Mouse (Mus musculus) ES-Bruce4 (cell line): ENCODE results near the gene Zrsr1. TPM values are rescaled to one million over a fixed set of nuclear protein-coding genes. Genes with fewer than 3 reads are reported as not detected.

Experiments
- H3K27ac ChIP-seq: 2 replicates; pipeline ENCODE4 v1.5.1; 2012; ENCODE audit warnings: low read length, inconsistent platforms; ENCODE audit not compliant: insufficient read depth
- H3K27me3 ChIP-seq: 2 replicates; pipeline ENCODE4 v1.6.1; 2012; ENCODE audit warnings: mild to moderate bottlenecking, low read length, inconsistent platforms; ENCODE audit not compliant: control insufficient read depth, poor library complexity, insufficient read depth, severe bottlenecking
- H3K36me3 ChIP-seq: 2 replicates; pipeline ENCODE4 v1.6.1; 2012; ENCODE audit warnings: inconsistent platforms, mild to moderate bottlenecking, low read length, moderate library complexity; ENCODE audit not compliant: control insufficient read depth, poor library complexity, insufficient read depth, severe bottlenecking
- H3K4me1 ChIP-seq: one replicate; pipeline ENCODE4 v1.8.1; 2011; ENCODE audit warnings: low read length; ENCODE audit not compliant: control insufficient read depth, insufficient read depth
- H3K4me3 ChIP-seq: 2 replicates; pipeline ENCODE4 v1.5.1; 2011; ENCODE audit warnings: low read depth, mild to moderate bottlenecking, low read length
- H3K9ac ChIP-seq: 2 replicates; pipeline ENCODE4 v1.6.1; 2012; ENCODE audit warnings: low read depth, mild to moderate bottlenecking, inconsistent platforms; ENCODE audit not compliant: poor library complexity, severe bottlenecking
- H3K9me3 ChIP-seq: replicated peaks from 2 replicates; pipeline ENCODE4 v1.6.1; 2012; ENCODE audit warnings: mild to moderate bottlenecking, low read length, inconsistent platforms; ENCODE audit not compliant: control insufficient read depth, poor library complexity, insufficient read depth, severe bottlenecking
- CTCF ChIP-seq: IDR thresholded peaks from one replicate; pipeline ENCODE4 v1.8.1; 2011; ENCODE audit warnings: low read depth, low read length
- EP300 ChIP-seq: IDR thresholded peaks from 2 replicates; pipeline ENCODE4 v1.6.1; 2011; ENCODE audit warnings: low read depth, low read length; ENCODE audit not compliant: insufficient read depth
- POLR2A ChIP-seq: IDR thresholded peaks from one replicate; pipeline ENCODE4 v1.8.1; 2011; ENCODE audit warnings: low read length; ENCODE audit not compliant: insufficient read depth
- polyA plus RNA-seq: library from polyadenylated mRNA; stranded (reverse); fragments of >200 nt; gene quantifications from 2 replicates; pipeline ENCODE4 v1.2.4, GENCODE M21; 2011; ENCODE audit warnings: low read depth; ENCODE audit not compliant: missing spikeins, insufficient read depth, insufficient read length

Zrsr1 gene
- 19.6 and 21.1 TPM in 2 replicates for polyA plus RNA-seq

- Histone ChIP-seq H3K27me3 (no peaks in the 10 kb centered on the region), H3K4me1 (no peaks in the 10 kb centered on the region), H3K4me3 (peak within 1 kb of the TSS; percentile 76), H3K9me3 (peaks cover 18% of the 10 kb centered on the region), H3K36me3 (peaks cover 13% of the 10 kb centered on the region), H3K9ac (peak within 1 kb of the TSS; percentile 65), H3K27ac (peak within 1 kb of the TSS; percentile 93)
- TF ChIP-seq EP300 (no peak), POLR2A (peak; percentile 65)
Measured at GRCm38 (mm10) chr11:22971835-22972709, at the start of gene Zrsr1. TSS of gene Zrsr1 (plus strand) at chr11:22972005.

- no peaks in the 10 kb centered on the region for H3K9me3 ChIP-seq
- H3K4me3 ChIP-seq = no peak overlapping the region
- no peak overlapping the region for H3K27ac ChIP-seq
- no peak overlapping the region for H3K9ac ChIP-seq
- no peaks in the 10 kb centered on the region for H3K36me3 ChIP-seq
- H3K4me1 ChIP-seq = no peaks in the 10 kb centered on the region
- H3K27me3 ChIP-seq = no peaks in the 10 kb centered on the region
- TF ChIP-seq POLR2A (no peak), CTCF (no peak), EP300 (no peak)
Measured at GRCm38 (mm10) chr11:22922546-22922945, 49.3 kb upstream of the Zrsr1 start.

GRCm38 (mm10) chr11:22923606-22924005, 48.2 kb upstream of the Zrsr1 start:
- Histone ChIP-seq H3K36me3 (no peaks in the 10 kb centered on the region), H3K27ac (no peak overlapping the region), H3K9ac (no peak overlapping the region), H3K27me3 (no peaks in the 10 kb centered on the region), H3K9me3 (no peaks in the 10 kb centered on the region), H3K4me1 (no peaks in the 10 kb centered on the region), H3K4me3 (no peak overlapping the region)
- TF ChIP-seq CTCF (no peak), EP300 (no peak), POLR2A (no peak)

- no peak overlapping the region for H3K4me3 ChIP-seq
- no peak overlapping the region for H3K9ac ChIP-seq
- TF ChIP-seq POLR2A (no peak), EP300 (no peak), CTCF (no peak)
- H3K4me1 ChIP-seq = peaks cover 4% of the 10 kb centered on the region
- H3K9me3 ChIP-seq = no peaks in the 10 kb centered on the region
- H3K27me3 ChIP-seq = no peaks in the 10 kb centered on the region
- no peak overlapping the region for H3K27ac ChIP-seq
- no peaks in the 10 kb centered on the region for H3K36me3 ChIP-seq
Measured at GRCm38 (mm10) chr11:22928586-22929169, 43.1 kb upstream of the Zrsr1 start.

GRCm38 (mm10) chr11:22930129-22930528, 41.7 kb upstream of the Zrsr1 start:
- Histone ChIP-seq H3K9ac (no peak overlapping the region), H3K27me3 (no peaks in the 10 kb centered on the region), H3K27ac (no peak overlapping the region), H3K9me3 (no peaks in the 10 kb centered on the region), H3K36me3 (no peaks in the 10 kb centered on the region), H3K4me3 (no peak overlapping the region), H3K4me1 (peaks cover 5% of the 10 kb centered on the region)
- TF ChIP-seq POLR2A = no peak

GRCm38 (mm10) chr11:22931320-22931905, 40.4 kb upstream of the Zrsr1 start:
- Histone ChIP-seq H3K27me3 (no peaks in the 10 kb centered on the region), H3K9me3 (no peaks in the 10 kb centered on the region), H3K4me3 (no peak overlapping the region), H3K4me1 (peaks cover 9% of the 10 kb centered on the region), H3K36me3 (no peaks in the 10 kb centered on the region), H3K9ac (no peak overlapping the region), H3K27ac (no peak overlapping the region)
- no peak for TF ChIP-seq EP300
- TF ChIP-seq CTCF = no peak
- no peak for TF ChIP-seq POLR2A
